Mouse (Mus musculus): Measurements from ENCODE around the gene 1520401A03Rik. TPM values are rescaled to one million over a fixed set of nuclear protein-coding genes. Genes with fewer than 3 reads are reported as not detected.

Gene 1520401A03Rik
- total and polyA plus RNA-seq, 3 experiments: 0.08 TPM; not detected in 2

- H3K4me2 ChIP-seq (ENCODE audit: insufficient read depth, low read depth, poor library complexity, severe bottlenecking): peak overlapping the region; percentile 93
- TF ChIP-seq SIN3A (IDR thresholded peaks at IDR 0.05; ENCODE audit: low read length) (no peak; the same call in 1 of the 2 replicates), CHD2 (IDR thresholded peaks at IDR 0.05; ENCODE audit: low read length) (no peak), E2F4 (IDR thresholded peaks at IDR 0.05; ENCODE audit: insufficient replicate concordance, low read depth, low read length) (peak; percentile 73; the same call in 1 of the 2 replicates), USF2 (conservative IDR thresholded peaks at IDR 0.05; ENCODE audit: low read depth, low read length) (no peak), CHD1 (IDR thresholded peaks at IDR 0.05; ENCODE audit: low read depth, low read length) (no peak), CTCF (conservative IDR thresholded peaks at IDR 0.05 in 1 of 2, IDR thresholded peaks at IDR 0.05 in 1 of 2; ENCODE audit: low read depth in 2 of 2, low read length in 2 of 2) (no peak), ETS1 (conservative IDR thresholded peaks at IDR 0.05; ENCODE audit: low read depth, low read length) (no peak), UBTF (IDR thresholded peaks at IDR 0.05; ENCODE audit: low read depth, low read length) (no peak), MAX (IDR thresholded peaks at IDR 0.05; ENCODE audit: low read length) (no peak), NRF1 (IDR thresholded peaks at IDR 0.05; ENCODE audit: low read depth, low read length) (peak; percentile 73), TCF12 (IDR thresholded peaks at IDR 0.05; ENCODE audit: low read depth, low read length) (no peak), MXI1 (IDR thresholded peaks at IDR 0.05; ENCODE audit: low read depth, low read length) (no peak), ZMIZ1 (IDR thresholded peaks at IDR 0.05; ENCODE audit: low read depth, low read length) (no peak), ZC3H11A (IDR thresholded peaks at IDR 0.05; ENCODE audit: low read depth, low read length) (no peak), JUND (conservative IDR thresholded peaks at IDR 0.05; ENCODE audit: low read depth, low read length) (no peak), MYC (IDR thresholded peaks at IDR 0.05; ENCODE audit: low read depth, low read length) (no peak), JUN (IDR thresholded peaks at IDR 0.05; ENCODE audit: insufficient read depth, low read depth, low read length) (no peak), RCOR1 (conservative IDR thresholded peaks at IDR 0.05; ENCODE audit: low read depth, low read length) (no peak), RAD21 (IDR thresholded peaks at IDR 0.05; ENCODE audit: low read depth, low read length) (no peak), BHLHE40 (IDR thresholded peaks at IDR 0.05; ENCODE audit: low read depth, low read length) (peak; percentile 46; the same call in 1 of the 2 replicates), MEF2A (IDR thresholded peaks at IDR 0.05; ENCODE audit: borderline replicate concordance, low read depth, low read length) (no peak), NELFE (IDR thresholded peaks at IDR 0.05; ENCODE audit: low read depth, low read length) (no peak), POLR2A (IDR thresholded peaks at IDR 0.05; ENCODE audit: low read depth, low read length) (peak; percentile 32; the same call in 1 of the 2 replicates), POLR2AphosphoS2 (IDR thresholded peaks at IDR 0.05; ENCODE audit: low read depth, low read length) (no peak), MAZ (IDR thresholded peaks at IDR 0.05; ENCODE audit: low read depth, low read length) (no peak), USF1 (IDR thresholded peaks at IDR 0.05; ENCODE audit: low read depth, low read length) (no peak), IRF4 (IDR thresholded peaks at IDR 0.05; ENCODE audit: low read depth, low read length) (no peak)
- H3K27me3 ChIP-seq (replicated peaks): peaks cover 61% of the 10 kb centered on the region
- H3K9me3 ChIP-seq (replicated peaks; ENCODE audit: low read length): no peaks in the 10 kb centered on the region
- no peak overlapping the region for H3K27ac ChIP-seq (ENCODE audit: insufficient read depth, low read depth)
- H3K4me1 ChIP-seq (ENCODE audit: control insufficient read depth in 1 of 2, insufficient read depth in 2 of 2): peaks cover 12 to 22% of the 10 kb centered on the region in 2 experiments; a peak in 3 of 4 replicates
- dilution Hi-C loops (cut with MboI; ENCODE audit: extremely low pct_ligation_motif_present, extremely low pct_unique_long_range_greater_than_20kb, low sequenced_read_pairs): no loop called here
- peak; percentile 69 for DNase-seq (ENCODE audit: extremely low read depth)
- H3K4me3 ChIP-seq (replicated peaks in 1 of 3; ENCODE audit: low read depth in 2 of 3, low read length in 2 of 3, poor library complexity in 1 of 3): peak overlapping the region in 2 of 3 experiments; percentile 33 to 58
- in situ Hi-C loops (cut with MboI; ENCODE audit: low pct_ligation_motif_present, low pct_unique_long_range_greater_than_20kb, low sequenced_read_pairs): no loop called here
- peaks cover 7 to 26% of the 10 kb centered on the region in 2 experiments for H3K36me3 ChIP-seq (replicated peaks in 1 of 2; ENCODE audit: control insufficient read depth in 1 of 2, insufficient read depth in 1 of 2, low read length in 1 of 2)
- H3K79me2 ChIP-seq (replicated peaks; ENCODE audit: control insufficient read depth, extremely low read depth, insufficient read depth, poor library complexity, severe bottlenecking): no peaks in the 10 kb centered on the region
- H3K9ac ChIP-seq (ENCODE audit: insufficient read depth, low read depth): peak overlapping the region; percentile 48
Measured at GRCm38 (mm10) chr17:23740136-23740584, 17.6 kb upstream of the 1520401A03Rik start.

All from CH12.LX (cell line).